Mouse (Mus musculus): ENCODE measurements around the gene Sptlc3. TPM values are rescaled to one million over a fixed set of nuclear protein-coding genes. Genes with fewer than 3 reads are reported as not detected.

Sptlc3 gene
- not detected for total RNA-seq (2022)

DNA sequence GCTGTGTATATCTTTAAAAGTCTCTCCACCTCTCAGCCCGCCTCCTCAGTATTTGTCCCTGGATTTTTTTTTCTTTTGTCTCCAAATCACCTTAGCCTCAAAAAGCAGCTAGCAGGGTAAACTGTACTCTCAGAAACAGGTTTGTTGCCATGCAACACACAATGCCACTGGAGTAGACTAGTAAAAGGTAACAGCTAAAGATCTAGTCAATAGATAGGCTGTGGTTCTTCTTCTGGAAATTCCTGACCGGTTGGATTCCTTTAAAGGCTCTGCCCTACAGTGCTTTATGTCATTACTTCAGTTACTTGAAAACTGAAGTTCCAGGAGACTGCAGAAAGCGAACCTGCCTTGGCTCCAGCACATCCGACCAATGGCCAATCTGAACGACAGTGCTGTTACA is at the start of gene Sptlc3:
Sptlc3 (plus strand) TSS at position 78 of the 400 bp plus-strand sequence.
- no peak for DNase-seq (ENCODE audit: low spot score in 2 of 2)

DNA sequence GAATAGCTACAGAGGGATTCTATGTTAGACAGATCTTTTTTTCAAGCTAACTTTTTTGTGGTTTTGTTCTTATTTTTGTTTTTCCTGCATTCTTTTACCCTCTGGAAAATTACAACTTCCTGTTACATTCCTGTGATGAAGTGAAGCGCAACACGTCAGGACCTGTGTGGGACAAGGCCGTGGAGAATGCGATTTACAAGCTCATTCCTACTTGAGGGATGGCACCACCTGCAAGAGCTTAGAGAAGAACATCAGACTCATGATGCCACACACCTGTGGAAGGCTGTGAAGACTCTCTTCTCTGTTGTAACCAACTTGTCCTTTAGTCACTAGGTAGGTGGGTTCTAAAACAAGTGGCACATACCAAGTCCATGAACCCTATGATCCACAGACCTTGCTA is 26.0 kb upstream of the Sptlc3 start:
- DNase-seq (ENCODE audit: low spot score in 2 of 2): no peak

DNA sequence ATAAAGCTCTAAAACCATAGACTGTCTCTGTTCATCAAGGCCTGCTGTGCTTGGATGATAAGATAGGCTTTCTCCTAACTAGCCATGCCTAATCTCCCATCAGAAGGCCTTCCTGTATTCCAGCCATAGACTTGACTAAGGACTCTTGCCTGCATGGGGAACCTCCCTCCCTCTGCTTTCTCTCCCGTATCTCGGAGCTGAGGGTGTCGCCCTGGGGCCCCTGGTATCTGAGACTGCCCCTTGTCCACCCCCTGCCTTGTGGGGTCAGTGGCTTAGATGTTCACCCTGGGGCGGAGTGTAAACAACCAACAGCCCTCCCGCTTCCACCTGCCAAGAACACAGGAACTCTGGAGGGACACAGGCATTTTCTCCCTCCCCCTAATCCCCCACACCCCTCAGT is 5.0 kb upstream of the Sptlc3 start:
- DNase-seq (ENCODE audit: low spot score in 2 of 2): no peak

DNA sequence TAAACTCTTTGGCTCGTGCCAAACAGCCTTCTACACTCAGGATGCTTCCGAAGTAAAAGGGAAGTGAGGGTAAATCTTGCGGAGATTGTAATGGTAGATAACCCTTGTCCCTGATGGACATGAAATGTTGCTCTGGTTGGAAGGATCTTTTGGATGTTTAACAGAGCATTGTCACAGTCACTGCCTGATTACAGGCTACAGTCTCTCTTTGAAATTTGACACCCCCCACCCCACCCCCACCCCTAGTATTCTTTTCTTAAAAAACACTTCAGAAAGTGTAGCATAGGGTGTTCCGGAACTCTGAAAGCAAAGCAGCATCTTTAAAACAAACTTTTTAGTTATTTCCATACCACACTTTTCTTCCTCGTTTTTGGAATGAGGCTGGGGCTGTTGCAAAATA is 916 bp downstream of the Sptlc3 start:
- DNase-seq (ENCODE audit: low spot score in 2 of 2): no peak

DNA sequence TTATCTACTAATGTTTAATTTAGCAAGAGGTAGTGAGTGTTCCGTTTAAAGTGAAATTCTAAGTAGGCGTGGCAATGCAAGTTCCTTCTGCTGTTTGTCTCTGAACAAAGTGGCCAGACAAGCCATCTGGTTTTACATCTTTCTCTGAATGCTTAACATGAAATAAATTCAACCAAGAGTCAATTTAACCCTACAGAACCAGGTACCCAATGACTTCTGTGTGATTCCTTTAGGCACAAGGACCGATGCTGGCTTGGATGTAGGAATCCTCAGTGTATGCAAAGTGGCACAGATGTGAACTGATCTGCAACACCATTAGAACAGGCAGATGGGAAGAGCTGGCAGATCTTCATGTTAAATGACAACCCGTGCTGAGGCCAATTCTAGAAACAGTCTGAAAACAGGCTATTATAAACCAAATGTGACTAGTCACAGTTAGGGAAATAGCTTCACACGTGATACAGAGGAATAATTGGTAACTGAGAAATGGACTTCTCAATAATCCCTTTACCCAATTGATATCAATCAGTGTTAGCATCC is 68.3 kb downstream of the Sptlc3 start:
- no peak for DNase-seq (ENCODE audit: low spot score in 2 of 2)

DNA sequence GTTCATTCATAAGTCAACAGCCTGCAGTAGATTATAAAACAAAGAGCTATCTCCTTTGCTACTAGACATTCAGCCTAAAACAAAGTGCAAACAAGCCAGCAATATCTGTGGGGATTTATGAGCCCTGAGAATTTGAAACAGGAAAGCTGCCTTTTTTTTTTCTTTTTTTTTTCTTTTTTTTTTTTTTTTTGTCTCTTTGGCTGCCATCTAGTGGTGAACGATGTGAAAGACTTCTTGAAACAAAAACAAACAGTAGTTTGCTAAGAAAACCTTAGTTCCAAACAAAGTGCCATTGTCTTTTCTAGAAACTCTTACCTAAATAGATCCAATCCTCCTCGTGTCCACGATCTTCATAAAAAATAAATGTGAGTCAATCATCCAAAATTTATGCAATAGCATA is 85.6 kb downstream of the Sptlc3 start:
- no peak for DNase-seq (ENCODE audit: low spot score in 2 of 2)

DNA sequence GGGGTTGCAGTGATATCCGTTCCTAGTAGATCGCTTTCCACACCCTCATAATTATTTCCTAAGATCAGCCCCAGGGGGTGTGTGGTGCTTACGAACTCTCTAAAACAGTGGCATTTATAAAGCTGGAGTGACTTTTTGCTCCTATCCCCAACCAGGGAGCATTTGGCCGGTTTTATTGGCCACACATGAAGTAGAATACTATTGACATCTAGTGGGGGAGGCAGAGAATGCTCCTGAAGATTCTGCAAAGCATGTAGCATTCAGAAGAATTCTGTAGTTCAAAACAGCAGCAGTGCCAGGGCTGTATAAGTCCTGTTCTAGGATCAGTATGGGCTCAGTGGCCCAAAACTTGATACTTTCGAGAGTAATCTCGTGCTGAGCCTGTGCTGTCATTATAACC is 89.1 kb downstream of the Sptlc3 start:
- DNase-seq (ENCODE audit: low spot score in 2 of 2): no peak

DNA sequence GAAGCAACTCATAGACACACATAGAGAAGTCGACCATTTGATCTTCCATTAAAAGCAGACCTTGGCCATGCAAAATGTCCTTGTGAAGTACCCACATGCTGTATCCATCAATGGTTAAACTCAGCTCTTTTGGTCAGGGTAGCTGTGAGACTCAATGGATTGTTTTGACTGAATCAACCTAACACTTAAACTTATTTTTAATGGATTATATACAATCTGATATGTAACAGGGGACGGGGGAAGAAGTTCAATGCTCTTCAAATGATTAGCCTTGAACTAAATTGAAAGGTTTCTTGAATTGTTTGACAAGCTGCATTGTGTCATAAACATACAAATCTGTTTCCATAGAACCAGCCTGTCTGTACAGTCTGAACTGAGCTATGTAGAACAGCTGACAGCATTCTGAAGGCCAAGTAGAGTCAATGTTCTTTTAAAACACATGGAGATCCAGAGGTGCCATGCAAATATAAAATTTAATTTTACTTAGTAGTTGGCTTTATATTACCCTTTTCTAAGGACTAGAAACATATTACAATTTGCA is 94.0 kb downstream of the Sptlc3 start:
- no peak for DNase-seq (ENCODE audit: low spot score in 2 of 2)

DNA sequence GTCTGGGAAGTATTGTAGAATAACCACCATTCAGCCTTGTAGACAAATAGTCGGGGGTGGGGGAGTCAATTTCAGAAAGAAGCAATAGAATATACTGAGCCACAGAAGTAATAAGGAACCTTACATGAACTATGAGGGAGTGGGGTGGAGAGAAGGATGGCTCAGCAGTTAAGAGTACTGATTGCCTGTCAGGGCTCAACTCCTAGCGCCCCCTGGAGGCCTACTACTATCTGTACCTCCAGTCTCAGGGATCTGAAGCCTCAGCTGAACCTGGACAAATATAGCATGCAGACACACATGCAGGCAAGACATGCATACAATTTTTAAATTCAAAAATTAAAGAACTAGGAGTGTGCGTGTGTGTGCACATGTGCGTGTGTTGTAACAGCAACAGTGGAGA is 96.2 kb downstream of the Sptlc3 start:
- DNase-seq (ENCODE audit: low spot score in 2 of 2): peak in 1 of 2 experiments; percentile 6

DNA sequence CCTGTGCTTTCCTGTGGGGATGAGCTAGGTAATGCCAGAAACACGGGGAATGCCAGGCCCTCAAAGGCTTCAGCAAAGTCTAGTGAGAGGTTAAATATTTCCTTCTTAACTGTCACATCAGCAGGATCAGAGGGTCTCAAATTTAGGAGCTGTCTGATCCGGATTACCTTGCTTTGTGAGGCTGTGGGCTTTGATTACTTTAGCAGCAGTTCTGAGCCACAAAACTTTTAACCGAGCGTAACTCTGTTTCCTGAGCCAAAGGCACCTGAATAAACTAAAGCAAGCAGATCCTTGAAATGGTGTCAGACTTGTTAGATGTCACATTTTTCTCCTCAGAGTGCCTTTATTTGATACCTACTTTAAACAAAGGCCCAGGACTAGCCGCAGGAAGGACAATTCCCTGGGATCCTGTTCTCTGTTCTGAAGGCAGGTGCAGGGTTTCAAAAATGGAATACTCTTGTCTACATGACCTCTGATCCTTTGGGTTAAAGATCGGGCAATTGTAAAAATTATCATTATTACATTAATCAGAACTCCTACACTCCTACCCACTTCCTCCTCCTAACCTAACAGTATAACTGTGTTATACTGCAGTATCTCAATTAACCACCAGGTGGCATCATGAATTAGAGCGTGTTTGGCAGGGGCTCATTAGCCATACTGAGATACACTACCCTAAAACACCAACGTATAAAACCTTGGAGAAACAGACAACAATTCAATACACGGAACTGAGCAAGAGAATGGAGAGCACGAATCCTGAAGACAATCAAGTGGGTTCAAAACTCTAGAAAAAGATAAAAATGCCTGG is 97.4 kb downstream of the Sptlc3 start:
- DNase-seq (ENCODE audit: low spot score in 2 of 2): no peak

DNA sequence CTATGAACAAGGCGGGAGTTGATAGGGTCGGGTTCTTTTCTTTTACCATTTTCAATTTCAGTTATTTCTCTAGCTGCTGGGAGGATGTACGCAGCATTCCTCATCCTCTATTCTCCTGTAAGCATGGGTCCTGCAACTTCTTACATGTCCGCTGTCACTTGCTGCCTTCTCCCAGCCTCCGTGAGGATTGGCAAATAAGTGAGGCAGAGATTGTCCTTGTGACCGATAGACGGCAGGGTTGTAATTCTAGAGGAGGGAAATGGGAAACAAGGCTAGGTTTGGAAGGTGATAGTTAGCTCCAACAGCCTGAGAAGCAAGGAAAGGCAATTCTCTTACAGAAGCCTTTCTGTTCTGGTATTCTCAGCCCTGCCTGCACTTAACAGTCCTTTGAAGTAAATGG is 98.4 kb downstream of the Sptlc3 start:
- DNase-seq (ENCODE audit: low spot score in 2 of 2): no peak

DNA sequence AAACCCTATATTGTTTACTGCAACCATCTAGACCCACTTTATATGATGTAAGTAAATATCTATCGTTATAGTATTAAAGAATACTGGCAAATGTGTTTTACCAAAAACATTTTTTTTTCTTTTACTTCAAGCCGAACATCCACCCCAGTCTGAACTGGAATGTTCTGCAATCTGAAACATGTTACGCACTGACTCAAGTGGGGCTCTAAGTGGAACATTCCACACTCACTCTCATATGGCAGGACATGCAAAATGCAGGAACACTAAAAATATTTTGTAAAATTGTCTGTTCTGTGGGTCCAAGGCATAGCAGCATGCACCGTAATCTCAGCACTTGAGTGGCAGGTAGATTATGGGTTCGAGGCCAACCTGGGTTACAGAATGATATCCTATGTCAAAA is 103.5 kb downstream of the Sptlc3 start:
- DNase-seq (ENCODE audit: low spot score in 2 of 2): no peak

DNA sequence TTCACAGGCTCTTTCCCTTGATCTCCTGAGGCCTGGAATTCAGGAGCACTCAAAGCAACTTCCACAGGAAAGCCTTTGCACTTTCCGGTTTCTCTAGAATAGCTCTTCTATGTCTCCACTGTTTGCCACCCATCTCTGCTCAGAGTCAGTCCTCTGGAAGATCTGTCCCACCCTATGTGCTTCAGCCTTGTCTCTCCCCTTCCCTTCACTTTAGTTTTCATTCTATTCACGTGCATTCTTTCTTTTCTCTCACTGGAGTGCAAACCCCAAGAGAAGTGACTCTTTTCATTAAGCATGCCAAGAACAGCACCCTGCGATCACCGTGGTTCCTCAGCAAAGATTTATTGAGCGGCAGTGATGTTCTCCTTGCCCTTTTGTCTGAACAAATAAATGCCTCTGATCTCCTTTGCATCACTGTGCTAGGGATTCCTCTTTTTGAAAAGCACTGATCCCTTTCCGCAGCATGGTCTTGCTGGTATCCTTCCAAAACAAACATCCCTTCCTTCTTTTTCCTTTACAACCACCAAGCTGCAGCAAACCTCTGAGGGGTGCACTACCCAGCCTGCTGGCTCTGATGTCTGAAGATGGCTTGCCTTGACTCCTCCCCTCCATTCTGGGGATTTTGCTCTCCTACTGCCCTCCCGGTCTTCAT is 108.0 kb downstream of the Sptlc3 start:
- no peak for DNase-seq (ENCODE audit: low spot score in 2 of 2)

DNA sequence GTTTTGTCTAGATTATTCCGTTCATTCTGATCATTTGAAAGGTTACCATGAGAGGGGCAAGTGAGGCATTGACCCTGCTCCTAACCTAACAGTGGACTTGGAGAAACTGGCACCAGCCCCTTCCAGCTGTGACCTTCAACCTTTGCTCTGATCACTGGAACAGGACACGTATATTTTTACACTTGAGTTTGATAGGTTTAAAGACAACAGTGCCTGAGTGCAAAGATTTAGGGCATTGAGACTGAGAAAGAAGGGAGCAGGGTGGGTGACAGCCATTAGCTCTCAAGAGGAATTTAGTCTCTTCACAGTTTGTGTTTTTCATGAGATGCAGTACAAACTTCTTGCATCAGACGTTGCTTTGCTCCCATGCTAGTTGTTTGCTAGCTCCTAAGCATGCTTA is 114.5 kb downstream of the Sptlc3 start:
- DNase-seq (ENCODE audit: low spot score in 2 of 2): no peak

DNA sequence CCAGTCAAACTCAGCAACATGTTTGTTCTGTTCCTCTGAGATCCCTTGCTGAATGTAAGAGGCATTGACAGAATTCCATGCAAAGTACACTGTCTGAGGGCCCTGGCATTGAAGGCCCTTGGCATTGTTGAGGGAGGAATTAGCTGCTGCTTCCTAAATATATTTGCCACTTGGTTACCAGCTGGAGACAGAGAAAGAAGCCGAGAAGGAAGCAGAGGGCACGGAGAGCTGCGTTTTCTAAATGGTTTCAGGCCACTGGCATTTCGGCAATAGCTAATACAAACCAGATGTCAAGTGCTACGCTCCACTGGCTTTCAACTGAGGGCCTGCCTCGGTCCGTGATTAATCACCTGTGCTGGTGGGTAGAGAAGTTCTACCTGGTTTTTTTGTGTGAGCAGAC is 115.1 kb downstream of the Sptlc3 start:
- no peak for DNase-seq (ENCODE audit: low spot score in 2 of 2)

DNA sequence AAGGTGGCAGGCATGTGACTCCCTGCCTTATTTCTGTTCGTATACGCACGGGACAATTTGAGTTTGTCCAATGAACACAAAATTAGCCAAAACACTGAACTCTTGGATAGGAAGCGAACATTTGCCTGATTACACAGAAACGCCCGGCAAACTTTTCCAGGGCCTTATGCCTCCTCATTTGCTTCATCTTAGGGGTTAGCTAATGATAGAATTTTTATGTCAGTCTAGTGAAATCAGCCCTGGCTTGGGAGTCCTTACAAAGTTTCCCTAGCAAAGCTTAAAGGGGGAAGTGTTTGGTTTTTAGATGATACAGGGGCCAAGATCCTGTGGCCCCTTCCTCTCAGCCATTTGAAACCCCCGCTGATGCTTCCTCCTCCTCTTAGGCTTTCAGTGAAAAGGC is 115.5 kb downstream of the Sptlc3 start:
- DNase-seq (ENCODE audit: low spot score in 2 of 2): no peak

DNA sequence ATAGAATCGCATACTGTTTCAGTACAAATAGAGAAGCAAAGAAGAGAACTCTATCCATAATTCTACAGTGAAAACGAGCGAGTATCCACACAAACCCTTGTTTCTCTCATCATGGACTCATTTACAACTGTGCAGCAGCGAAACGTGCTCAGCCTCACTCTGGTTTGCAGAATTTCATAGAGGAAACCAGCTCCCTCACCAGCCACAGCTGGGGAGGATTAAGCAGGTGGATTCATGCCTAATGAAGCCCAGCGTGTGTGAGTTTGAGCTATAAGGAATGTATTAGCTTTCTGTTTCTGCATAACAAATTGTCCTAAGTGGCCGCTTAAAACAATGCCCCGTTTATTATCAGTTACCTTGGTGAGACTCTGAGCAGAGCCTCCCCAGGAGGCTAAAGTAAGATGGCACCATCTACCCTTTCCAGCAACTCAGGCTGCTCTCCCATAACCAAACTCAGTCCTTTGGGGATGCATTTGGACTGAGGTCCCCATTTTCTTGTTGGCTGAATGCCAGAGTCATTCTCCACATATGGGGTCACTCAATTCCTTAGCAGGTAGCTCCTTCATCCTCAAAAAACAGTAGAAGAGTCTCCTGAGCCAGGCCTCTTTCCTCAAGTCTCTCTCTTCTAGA is 116.1 kb downstream of the Sptlc3 start:
- no peak for DNase-seq (ENCODE audit: low spot score in 2 of 2)

DNA sequence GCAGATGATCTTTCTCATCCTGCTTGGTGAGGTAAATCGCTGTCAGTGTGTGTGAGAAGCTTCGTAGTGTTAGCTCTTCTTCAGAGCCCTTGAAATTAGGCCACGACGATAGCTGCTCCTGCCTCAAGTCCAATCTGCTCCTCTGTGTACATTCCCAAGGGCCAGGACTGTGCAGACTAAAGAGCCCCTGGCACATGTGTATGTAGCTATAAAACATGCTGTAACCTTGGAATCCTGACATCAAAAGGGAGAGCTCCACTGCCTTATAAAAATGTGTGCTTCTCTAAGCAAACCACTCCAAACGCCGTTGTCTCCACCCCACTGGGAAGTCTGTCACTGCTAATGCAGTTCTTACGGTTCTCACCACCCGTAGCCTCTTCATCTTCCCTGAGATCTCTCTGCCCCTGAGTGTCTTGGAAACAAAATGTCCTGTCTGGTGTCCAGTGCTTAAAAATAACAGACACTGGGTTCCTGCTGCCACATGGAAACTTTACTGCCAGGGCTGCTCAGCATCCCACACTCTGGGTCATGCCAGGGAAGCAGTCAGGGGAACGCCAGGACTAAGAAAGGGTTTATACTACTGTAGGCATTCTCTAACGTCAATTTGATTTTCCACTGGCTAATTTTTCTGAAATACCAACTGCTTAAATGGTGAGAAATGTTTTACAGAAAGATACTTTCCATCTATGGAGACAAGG is 118.8 kb downstream of the Sptlc3 start:
- DNase-seq (ENCODE audit: low spot score in 2 of 2): no peak

DNA sequence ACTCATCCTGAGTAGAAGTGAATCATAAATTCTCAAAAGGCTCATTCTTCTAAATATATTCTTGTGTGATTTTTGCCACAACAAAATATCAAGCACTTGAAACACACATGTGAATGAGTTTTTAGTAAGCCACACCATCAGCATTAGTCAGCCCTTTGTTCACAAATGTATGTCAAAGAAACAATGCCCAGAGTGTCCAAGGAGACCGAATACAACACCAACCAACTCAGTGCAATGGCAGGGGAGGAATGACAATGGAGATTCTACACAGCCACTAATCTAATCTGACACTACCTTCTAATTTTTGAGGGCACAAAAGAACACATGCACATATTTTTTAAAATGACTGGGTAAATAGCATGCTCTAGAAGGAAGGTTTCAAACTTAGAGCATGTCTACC is 132.8 kb downstream of the Sptlc3 start:
- no peak for DNase-seq (ENCODE audit: low spot score in 2 of 2)

DNA sequence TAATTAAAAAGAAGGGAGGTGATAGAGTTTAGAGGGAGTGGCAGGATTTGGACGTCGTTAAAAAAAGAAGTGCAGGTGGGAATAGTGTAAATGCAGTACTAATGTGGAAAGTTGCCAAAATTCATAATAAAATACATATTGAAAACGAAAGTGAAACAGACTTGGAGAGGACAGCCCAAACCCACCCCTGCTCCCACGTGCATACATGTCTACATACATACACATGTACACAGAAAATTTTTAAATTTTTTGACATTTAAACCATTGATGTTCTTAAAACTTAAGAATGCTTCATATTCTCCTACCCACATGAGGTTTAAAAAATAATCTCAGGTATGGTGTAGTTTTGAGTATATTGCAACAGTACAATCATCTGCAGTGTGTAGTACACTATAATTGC is 135.0 kb downstream of the Sptlc3 start:
- DNase-seq (ENCODE audit: low spot score in 2 of 2): no peak

DNA sequence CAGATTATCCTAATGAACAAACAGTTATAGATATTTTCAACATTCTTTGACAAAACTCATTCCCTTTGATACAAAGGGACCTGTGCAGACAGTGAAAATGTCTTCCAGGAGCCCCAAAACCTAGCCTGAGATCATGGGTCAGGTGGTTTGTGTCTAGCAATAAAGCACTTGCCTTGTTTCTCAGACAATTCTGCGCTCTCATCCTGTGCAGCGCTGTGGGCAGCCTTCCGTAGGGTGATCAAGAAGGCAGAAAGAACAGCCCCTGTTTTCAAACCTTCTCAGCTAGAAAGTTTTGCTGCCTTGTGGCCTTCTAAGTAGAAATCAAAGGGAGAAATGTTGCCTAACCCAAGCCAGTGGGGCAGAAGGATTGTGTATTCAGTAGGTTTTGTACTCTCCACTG is 135.9 kb downstream of the Sptlc3 start:
- DNase-seq (ENCODE audit: low spot score in 2 of 2): no peak

DNA sequence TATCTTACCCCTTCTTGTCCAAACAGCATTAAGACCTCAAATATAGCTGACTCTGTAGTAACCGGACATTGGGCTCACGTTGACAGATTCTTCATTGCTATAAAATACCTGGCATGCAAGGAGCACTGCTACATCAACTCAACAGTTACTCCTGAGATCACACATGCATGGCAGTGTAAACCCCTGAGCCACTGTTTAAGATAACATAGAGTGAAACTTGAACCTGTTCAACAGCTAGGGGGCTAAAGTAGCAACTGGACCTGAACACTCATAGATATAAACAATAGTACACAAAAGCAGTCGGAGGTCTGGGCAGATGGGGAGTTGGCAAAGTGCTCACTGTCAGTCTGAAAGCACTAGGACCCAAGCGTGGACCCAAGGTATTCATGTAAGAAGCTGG is 140.8 kb downstream of the Sptlc3 start:
- DNase-seq (ENCODE audit: low spot score in 2 of 2): no peak

Measured in left cerebral cortex, adult 8-10 months (tissue).